Mouse (Mus musculus): Measurements from ENCODE around the gene Arid5b. TPM values are rescaled to one million over a fixed set of nuclear protein-coding genes. Genes with fewer than 3 reads are reported as not detected.

Gene Arid5b
- 10 to 100 TPM; 14.7 to 18.7 TPM for total RNA-seq (2021)
- long read RNA-seq, experiment 1, partial matches to known transcripts, result 0 of 2 reads
- long read RNA-seq, experiment 1, other reads (novel, unspliced or antisense), result 2 of 2 reads
- long read RNA-seq, experiment 2, partial matches to known transcripts, result 0 of 2 reads
- long read RNA-seq, experiment 2, other reads (novel, unspliced or antisense), result 2 of 2 reads

- DNase-seq (ENCODE audit: low spot score in 2 of 2), result peak; percentile 54 to 67
Observed at GRCm38 (mm10) chr10:68278632-68279361, at the start of gene Arid5b. Arid5b (minus strand) TSS chr10:68278740.

GRCm38 (mm10) chr10:68325378-68325777 is 46.8 kb upstream of the Arid5b start:
- DNase-seq (ENCODE audit: low spot score in 2 of 2), result no peak

GRCm38 (mm10) chr10:68324061-68324460 is 45.5 kb upstream of the Arid5b start:
- no peak for DNase-seq (ENCODE audit: low spot score in 2 of 2)

- DNase-seq (ENCODE audit: low spot score in 2 of 2), result no peak
Observed at GRCm38 (mm10) chr10:68323167-68323566, 44.6 kb upstream of the Arid5b start.

- DNase-seq (ENCODE audit: low spot score in 2 of 2), result no peak
Observed at GRCm38 (mm10) chr10:68320986-68321385, 42.4 kb upstream of the Arid5b start.

GRCm38 (mm10) chr10:68320496-68320895 is 42.0 kb upstream of the Arid5b start:
- DNase-seq (ENCODE audit: low spot score in 2 of 2), result no peak

GRCm38 (mm10) chr10:68319438-68319837 is 40.9 kb upstream of the Arid5b start:
- DNase-seq (ENCODE audit: low spot score in 2 of 2), result no peak

- no peak for DNase-seq (ENCODE audit: low spot score in 2 of 2)
Observed at GRCm38 (mm10) chr10:68318438-68318979, 40.0 kb upstream of the Arid5b start.

- DNase-seq (ENCODE audit: low spot score in 2 of 2), result no peak
Observed at GRCm38 (mm10) chr10:68312734-68313133, 34.2 kb upstream of the Arid5b start.

- no peak for DNase-seq (ENCODE audit: low spot score in 2 of 2)
Observed at GRCm38 (mm10) chr10:68301013-68301412, 22.5 kb upstream of the Arid5b start.

- no peak for DNase-seq (ENCODE audit: low spot score in 2 of 2)
Observed at GRCm38 (mm10) chr10:68289465-68289864, 10.9 kb upstream of the Arid5b start.

- DNase-seq (ENCODE audit: low spot score in 2 of 2), result peak; percentile 62 to 76
Observed at GRCm38 (mm10) chr10:68282466-68283391, 4.2 kb upstream of the Arid5b start.

GRCm38 (mm10) chr10:68281775-68282106 is 3.2 kb upstream of the Arid5b start:
- DNase-seq (ENCODE audit: low spot score in 2 of 2), result no peak

GRCm38 (mm10) chr10:68281076-68281774 is 2.7 kb upstream of the Arid5b start:
- no peak for DNase-seq (ENCODE audit: low spot score in 2 of 2)

GRCm38 (mm10) chr10:68279516-68280501 is 1.3 kb upstream of the Arid5b start:
- DNase-seq (ENCODE audit: low spot score in 2 of 2), result peak; percentile 71

- peak; percentile 46 to 68 for DNase-seq (ENCODE audit: low spot score in 2 of 2)
Observed at GRCm38 (mm10) chr10:68277671-68278151, 829 bp downstream of the Arid5b start.

GRCm38 (mm10) chr10:68276976-68277441 is 1.5 kb downstream of the Arid5b start:
- peak; percentile 54 to 74 for DNase-seq (ENCODE audit: low spot score in 2 of 2)

GRCm38 (mm10) chr10:68276350-68276975 is 2.1 kb downstream of the Arid5b start:
- peak; percentile 66 to 72 for DNase-seq (ENCODE audit: low spot score in 2 of 2)
